Mouse (Mus musculus) common myeloid progenitor, adult 5-6 weeks (primary cell): Measurements from ENCODE around the gene Mroh9. TPM values are rescaled to one million over a fixed set of nuclear protein-coding genes. Genes with fewer than 3 reads are reported as not detected.

Source experiments
- ATAC-seq: replicated peaks from 2 replicates; pipeline ENCODE4 v1.8.0; 2016; ENCODE audit warnings: low read depth, mild to moderate bottlenecking, moderate TSS enrichment, inconsistent platforms; ENCODE audit not compliant: poor library complexity, severe bottlenecking
- total RNA-seq: library from RNA; stranded (forward); fragments of 200-1000, 187-1606 nt; gene quantifications from 2 replicates; pipeline ENCODE4 v1.2.3, GENCODE M21; 2017

Gene Mroh9
- total RNA-seq, 1 experiment from 2014 or later = not detected

GRCm38 (mm10) chr1:162986121-162986748 is 99.2 kb downstream of the Mroh9 start:
- ATAC-seq = no peak

GRCm38 (mm10) chr1:162984428-162984827 is 101.0 kb downstream of the Mroh9 start, which contains the start of gene Fmo3:
Fmo3 (minus strand) TSS chr1:162984528.
- ATAC-seq = no peak

Other genes starting within 250 kb of the Mroh9 start
- gene Fmo1, start 219.1 kb downstream of the Mroh9 start, total RNA-seq = 0.23 TPM in 1 of 2 replicates, not detected in the other
- gene Fmo2, start 186.9 kb downstream of the Mroh9 start, total RNA-seq = not detected in 2 replicates
- not detected in 2 replicates for gene Fmo6, start 148.2 kb downstream of the Mroh9 start, total RNA-seq
- gene Fmo3, start 101.1 kb downstream of the Mroh9 start, total RNA-seq = not detected in 2 replicates
- gene Prrx1, start 228.0 kb upstream of the Mroh9 start, total RNA-seq = not detected in 2 replicates